Mouse (Mus musculus) midbrain, embryonic 11.5 days (tissue): Measurements from ENCODE around the gene Cog4. TPM values are rescaled to one million over a fixed set of nuclear protein-coding genes. Genes with fewer than 3 reads are reported as not detected.

Experiments
- ATAC-seq: fragments of 200-750 bp; cut with Nextera tagmentation; 2 replicates; pipeline ENCODE4 v1.8.0; 2017; ENCODE audit warnings: moderate TSS enrichment, moderate library complexity; ENCODE audit not compliant: low FRiP score
- DNase-seq: peaks from one replicate; pipeline ENCODE4 v3.0.0; 2015; ENCODE audit warnings: low spot score; ENCODE audit errors: missing footprints
- H3K27ac ChIP-seq: fragments of 300-500 bp; sonication (generic); 2 replicates; pipeline ENCODE4 v1.5.1; 2014; ENCODE audit warnings: low read depth, low read length
- H3K27me3 ChIP-seq: fragments of 300-500 bp; sonication (generic); 2 replicates; pipeline ENCODE4 v1.6.1; 2014; ENCODE audit warnings: mild to moderate bottlenecking, low read length, moderate library complexity, mixed read lengths; ENCODE audit not compliant: control insufficient read depth, insufficient read depth
- H3K36me3 ChIP-seq: fragments of 300-500 bp; sonication (generic); 2 replicates; pipeline ENCODE4 v1.6.1; 2014; ENCODE audit warnings: mild to moderate bottlenecking, low read length, moderate library complexity, mixed read lengths; ENCODE audit not compliant: control insufficient read depth, insufficient read depth
- H3K4me1 ChIP-seq: fragments of 300-500 bp; sonication (generic); 2 replicates; pipeline ENCODE4 v1.6.1; 2014; ENCODE audit warnings: low read length; ENCODE audit not compliant: control insufficient read depth, insufficient read depth
- H3K4me2 ChIP-seq: fragments of 300-500 bp; sonication (generic); 2 replicates; pipeline ENCODE4 v1.6.1; 2014; ENCODE audit warnings: mild to moderate bottlenecking, moderate library complexity
- H3K4me3 ChIP-seq: fragments of 300-500 bp; sonication (generic); 2 replicates; pipeline ENCODE4 v1.5.1; 2014; ENCODE audit warnings: low read depth, low read length
- H3K9ac ChIP-seq: fragments of 300-500 bp; sonication (generic); 2 replicates; pipeline ENCODE4 v1.6.1; 2014; ENCODE audit warnings: low read length
- H3K9me3 ChIP-seq: fragments of 300-500 bp; sonication (generic); 2 replicates; pipeline ENCODE4 v1.6.1; 2016; ENCODE audit warnings: low read length; ENCODE audit not compliant: control insufficient read depth
- WGBS: fragments of 180-500 bp; shearing (Covaris S2); extraction: QIAGEN DNeasy Blood & Tissue Kit; methylation state at CpG from one replicate; pipeline ENCODE4 v1.1.7; 2014; 5-methylcytosine and 5-hydroxymethylcytosine counted together
- polyA plus RNA-seq: library from polyadenylated mRNA; unstranded; fragments of >200 nt; fragmentation: Nextera tagmentation; extraction: Ambion mirVana; gene quantifications from 2 replicates; pipeline ENCODE4 v1.2.1, GENCODE M21; 2014

The Cog4 gene
- polyA plus RNA-seq, 1 experiment from 2014 or later = 65.3 TPM

DNA sequence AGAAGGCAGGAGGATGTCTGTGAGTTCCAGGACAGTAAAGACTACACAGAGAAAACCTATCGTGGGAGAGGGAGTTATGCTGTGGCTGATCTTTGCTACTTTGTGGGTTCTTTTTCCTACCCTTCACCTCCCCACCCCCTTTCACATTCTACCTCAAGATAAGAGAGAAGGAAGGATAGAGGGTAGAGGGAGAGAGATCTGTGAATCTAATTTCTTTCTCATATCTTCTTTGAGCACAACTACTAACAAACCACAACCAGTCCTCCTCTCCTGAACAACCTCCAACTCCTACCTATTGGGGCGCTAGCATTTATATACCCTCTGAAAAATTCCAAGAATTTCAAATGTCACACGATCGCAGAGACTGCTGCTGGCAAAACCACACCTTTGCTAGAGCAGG is 31.5 kb downstream of the Cog4 start:
- Histone ChIP-seq H3K27me3 (no peaks in the 10 kb centered on the region), H3K4me3 (no peak overlapping the region), H3K36me3 (peaks cover 13% of the 10 kb centered on the region; the same call in 1 of the 2 replicates), H3K4me2 (no peak overlapping the region), H3K4me1 (no peaks in the 10 kb centered on the region), H3K9ac (no peak overlapping the region), H3K9me3 (no peaks in the 10 kb centered on the region), H3K27ac (no peak overlapping the region)
- no peak for DNase-seq
- ATAC-seq = no peak
- WGBS = 94% methylated on average over 4 of the region's 4 CpGs

DNA sequence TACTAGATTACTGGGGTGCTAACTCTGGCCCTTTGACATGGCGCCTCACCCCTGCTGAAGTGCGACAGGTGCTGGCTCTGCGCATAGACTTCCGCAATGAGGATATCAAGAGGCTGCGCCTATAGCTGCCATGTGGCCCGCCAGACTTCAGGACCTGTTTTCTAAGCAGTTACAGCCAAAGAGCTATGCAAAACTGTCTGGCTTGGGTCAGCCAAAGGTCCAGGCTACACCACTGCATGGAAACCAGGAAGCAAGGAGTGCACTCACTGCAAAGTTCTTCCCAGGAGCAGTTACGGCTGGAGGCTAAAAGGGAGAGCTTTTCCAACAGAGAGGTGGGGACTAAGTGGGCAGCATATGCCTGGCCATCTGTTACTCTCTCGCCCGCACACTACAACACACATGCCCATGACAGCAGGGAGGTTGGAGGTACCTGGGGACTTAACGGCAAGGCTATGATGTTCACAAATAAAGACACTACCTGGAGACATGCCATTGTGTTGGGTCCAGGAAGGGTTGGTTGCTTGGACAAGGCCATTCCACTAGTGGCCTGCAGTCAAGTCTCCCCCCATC is 35.4 kb downstream of the Cog4 start:
- Histone ChIP-seq H3K9ac (no peak overlapping the region), H3K27me3 (no peaks in the 10 kb centered on the region), H3K36me3 (peaks cover 10% of the 10 kb centered on the region; the same call in 1 of the 2 replicates), H3K4me3 (no peak overlapping the region), H3K9me3 (no peaks in the 10 kb centered on the region), H3K4me2 (no peak overlapping the region), H3K4me1 (no peaks in the 10 kb centered on the region), H3K27ac (no peak overlapping the region)
- ATAC-seq (no peak), DNase-seq (no peak)
- WGBS = 97% methylated on average over 10 of the region's 10 CpGs

DNA sequence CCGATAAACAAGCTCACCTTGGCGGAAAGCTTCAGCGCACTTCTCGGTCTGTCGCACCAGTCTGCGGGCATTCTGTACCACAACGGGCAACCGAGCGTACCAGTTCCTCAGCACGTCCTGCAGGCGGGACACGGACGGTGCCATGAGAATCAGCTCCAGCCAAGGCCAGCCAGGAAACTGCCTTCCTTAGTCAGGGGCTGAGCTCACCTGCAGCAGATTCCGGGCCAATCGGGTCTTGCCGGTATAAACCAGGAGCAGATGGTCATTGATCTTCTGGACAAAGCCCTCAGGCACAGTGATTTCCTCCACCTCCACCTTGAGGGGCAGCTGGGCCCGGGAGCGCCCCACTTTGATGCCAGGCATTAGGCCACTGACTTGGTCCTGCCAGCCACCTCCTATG is 37.4 kb downstream of the Cog4 start:
- Histone ChIP-seq H3K36me3 (peaks cover 14% of the 10 kb centered on the region; the same call in 1 of the 2 replicates), H3K9ac (no peak overlapping the region), H3K27ac (no peak overlapping the region), H3K4me3 (no peak overlapping the region), H3K4me1 (no peaks in the 10 kb centered on the region), H3K9me3 (no peaks in the 10 kb centered on the region), H3K27me3 (no peaks in the 10 kb centered on the region), H3K4me2 (no peak overlapping the region)
- ATAC-seq = no peak
- 95% methylated on average over 18 of the region's 18 CpGs for WGBS
- no peak for DNase-seq

DNA sequence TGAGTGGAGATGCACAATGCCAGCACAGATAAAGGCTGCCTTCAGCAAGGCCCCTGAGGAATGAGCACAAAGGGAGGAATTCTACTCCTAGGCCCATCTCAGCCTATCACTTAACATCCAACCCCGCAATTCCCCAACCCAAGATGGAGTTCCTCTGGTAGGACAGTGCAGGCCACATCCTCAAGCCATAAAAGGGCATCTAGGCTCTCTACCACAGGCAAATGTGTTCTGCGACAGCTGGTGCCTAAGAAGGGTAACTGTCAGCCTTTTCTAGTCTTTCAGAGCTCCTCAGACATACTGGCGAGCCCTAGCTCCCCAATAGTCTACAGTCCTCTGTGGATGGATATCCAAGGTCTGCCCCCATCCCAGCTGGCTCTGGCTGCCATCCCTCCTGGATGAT is 40.2 kb downstream of the Cog4 start:
- WGBS = 90% methylated on average over 3 of the region's 3 CpGs
- Histone ChIP-seq H3K9me3 (no peaks in the 10 kb centered on the region), H3K4me1 (no peaks in the 10 kb centered on the region), H3K36me3 (peaks cover 13% of the 10 kb centered on the region; the same call in 1 of the 2 replicates), H3K9ac (no peak overlapping the region), H3K4me2 (no peak overlapping the region), H3K27ac (no peak overlapping the region), H3K27me3 (no peaks in the 10 kb centered on the region), H3K4me3 (no peak overlapping the region)
- DNase-seq = no peak
- no peak for ATAC-seq

DNA sequence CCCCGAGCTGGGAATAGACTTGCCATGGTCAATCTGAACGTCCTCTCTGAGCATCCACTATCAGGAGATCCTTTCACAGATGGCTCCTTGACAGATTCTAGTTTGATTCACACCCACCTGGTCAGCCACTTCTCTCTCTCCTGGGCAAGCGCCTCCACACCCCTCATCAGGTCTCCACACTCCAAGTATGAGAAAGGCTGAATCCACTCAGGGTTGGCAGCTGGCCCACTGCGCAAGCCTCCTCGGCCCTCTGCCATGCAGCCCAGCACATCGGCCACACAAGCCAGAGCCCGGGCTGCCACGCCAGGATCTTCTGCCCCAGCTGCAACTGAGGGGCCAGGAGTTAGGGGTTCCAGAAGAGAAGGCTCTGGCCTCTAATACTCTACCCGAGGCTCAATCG is 41.2 kb downstream of the Cog4 start:
- H3K4me2 ChIP-seq = no peak overlapping the region
- H3K9me3 ChIP-seq = no peaks in the 10 kb centered on the region
- no peaks in the 10 kb centered on the region for H3K27me3 ChIP-seq
- H3K9ac ChIP-seq = no peak overlapping the region
- 90% methylated on average over 10 of the region's 10 CpGs for WGBS
- peaks cover 10% of the 10 kb centered on the region; the same call in 1 of the 2 replicates for H3K36me3 ChIP-seq
- DNase-seq = no peak
- no peaks in the 10 kb centered on the region for H3K4me1 ChIP-seq
- H3K27ac ChIP-seq = no peak overlapping the region
- ATAC-seq = no peak
- H3K4me3 ChIP-seq = no peak overlapping the region

DNA sequence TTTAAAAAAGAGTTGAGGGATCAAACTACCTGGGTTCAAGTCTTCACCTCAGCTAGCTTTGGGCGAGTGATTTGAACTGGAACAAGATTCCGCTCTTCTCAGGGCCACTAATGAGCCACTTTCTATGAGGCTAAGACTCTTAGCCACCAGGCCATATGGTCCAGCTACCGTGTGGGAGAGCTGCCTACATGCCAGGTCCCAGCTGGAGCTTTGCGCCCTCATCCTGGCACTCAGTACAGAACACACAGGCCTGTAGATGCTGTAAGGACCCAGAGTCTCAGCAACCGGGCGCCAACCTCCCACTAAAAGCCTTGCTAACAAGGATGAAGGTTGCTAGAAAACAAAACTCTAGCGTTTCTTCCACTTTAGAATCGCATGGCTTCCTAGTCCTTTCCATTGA is 42.0 kb downstream of the Cog4 start:
- H3K4me2 ChIP-seq = no peak overlapping the region
- no peaks in the 10 kb centered on the region for H3K9me3 ChIP-seq
- H3K9ac ChIP-seq = no peak overlapping the region
- WGBS = 94% methylated on average over 8 of the region's 8 CpGs
- DNase-seq = no peak
- no peak overlapping the region for H3K27ac ChIP-seq
- H3K27me3 ChIP-seq = no peaks in the 10 kb centered on the region
- no peak overlapping the region for H3K4me3 ChIP-seq
- no peak for ATAC-seq
- no peaks in the 10 kb centered on the region for H3K4me1 ChIP-seq
- peaks cover 8% of the 10 kb centered on the region; the same call in 1 of the 2 replicates for H3K36me3 ChIP-seq

DNA sequence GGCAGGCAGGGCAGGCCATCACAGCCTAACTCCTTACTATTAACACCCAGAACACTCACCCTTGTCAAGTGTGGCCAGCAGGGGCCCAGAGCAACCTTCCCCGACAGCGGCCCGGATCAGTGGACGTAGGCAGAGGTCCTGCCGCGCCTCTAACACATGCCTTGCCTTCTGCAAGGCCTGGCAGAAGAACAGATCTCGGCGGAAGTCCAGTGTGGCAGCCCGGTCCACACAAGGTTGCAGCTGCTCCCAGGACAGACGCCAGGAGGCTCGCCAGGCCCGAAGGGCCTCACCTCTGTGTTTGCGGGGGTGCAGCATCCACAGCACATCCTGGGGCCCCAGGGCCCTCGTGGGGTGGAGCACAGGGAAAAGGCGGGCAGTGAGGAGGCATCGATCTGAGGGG is 42.5 kb downstream of the Cog4 start:
- Histone ChIP-seq H3K9ac (no peak overlapping the region), H3K4me2 (no peak overlapping the region), H3K4me1 (no peaks in the 10 kb centered on the region), H3K9me3 (no peaks in the 10 kb centered on the region), H3K4me3 (no peak overlapping the region), H3K27ac (no peak overlapping the region), H3K27me3 (no peaks in the 10 kb centered on the region), H3K36me3 (peaks cover 7% of the 10 kb centered on the region; the same call in 1 of the 2 replicates)
- ATAC-seq (no peak), DNase-seq (no peak)
- 90% methylated on average over 16 of the region's 16 CpGs for WGBS

DNA sequence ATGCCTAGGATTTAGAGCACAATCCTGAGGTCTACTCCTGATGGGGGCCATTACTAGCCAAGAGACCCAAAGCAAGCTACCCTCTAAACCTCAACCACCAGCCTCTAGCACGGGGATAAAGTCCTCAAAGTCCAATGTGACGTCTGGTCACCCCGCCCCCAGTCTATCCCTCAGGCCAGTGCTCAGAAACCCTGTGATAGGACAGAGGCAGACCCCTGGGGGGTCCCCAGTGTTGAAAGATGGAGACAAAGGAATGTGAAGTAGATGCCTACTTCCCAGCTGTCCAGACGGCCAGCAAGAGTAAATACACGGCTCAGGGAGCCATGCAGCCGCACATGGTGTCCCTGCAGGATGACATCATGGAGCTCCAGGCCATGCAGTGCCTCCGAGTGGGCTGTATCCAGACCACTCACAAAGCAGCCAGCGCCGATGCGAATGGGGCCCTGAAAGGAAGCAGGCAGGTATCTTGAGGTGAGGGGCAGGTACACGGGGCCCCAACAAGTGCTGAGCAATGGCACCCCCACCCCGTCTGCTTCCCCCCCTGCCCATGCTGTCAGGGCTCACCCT is 43.6 kb downstream of the Cog4 start:
- H3K9me3 ChIP-seq = no peaks in the 10 kb centered on the region
- no peak overlapping the region for H3K4me3 ChIP-seq
- H3K9ac ChIP-seq = no peak overlapping the region
- H3K36me3 ChIP-seq = peaks cover 7% of the 10 kb centered on the region; the same call in 1 of the 2 replicates
- no peaks in the 10 kb centered on the region for H3K27me3 ChIP-seq
- 73% methylated on average over 12 of the region's 12 CpGs for WGBS
- H3K4me2 ChIP-seq = no peak overlapping the region
- ATAC-seq (no peak), DNase-seq (no peak)
- H3K27ac ChIP-seq = no peak overlapping the region
- no peaks in the 10 kb centered on the region for H3K4me1 ChIP-seq

DNA sequence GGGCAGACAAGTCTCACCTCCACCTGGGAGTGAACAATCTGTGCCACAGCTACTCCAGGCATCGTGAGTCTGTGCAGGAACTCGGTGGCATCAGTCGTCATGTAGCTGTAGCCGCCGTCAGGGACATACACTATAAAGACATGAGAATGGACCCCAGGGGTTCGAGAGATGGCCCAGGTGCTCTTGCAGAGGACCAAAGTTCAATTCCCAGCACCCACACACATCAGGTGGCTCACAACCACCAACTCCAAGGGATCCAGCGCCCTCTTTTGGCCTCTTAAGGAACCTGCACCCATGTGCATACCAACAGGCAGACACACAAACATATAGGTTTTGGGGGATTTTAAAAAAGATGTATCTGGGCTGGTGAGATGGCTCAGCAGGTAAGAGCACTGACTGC is 45.6 kb downstream of the Cog4 start:
- no peaks in the 10 kb centered on the region for H3K27me3 ChIP-seq
- no peak overlapping the region for H3K9ac ChIP-seq
- DNase-seq (no peak), ATAC-seq (no peak)
- H3K4me3 ChIP-seq = no peak overlapping the region
- no peaks in the 10 kb centered on the region for H3K9me3 ChIP-seq
- WGBS = 92% methylated on average over 7 of the region's 7 CpGs
- no peaks in the 10 kb centered on the region for H3K4me1 ChIP-seq
- H3K4me2 ChIP-seq = no peak overlapping the region
- no peak overlapping the region for H3K27ac ChIP-seq
- peaks cover 7% of the 10 kb centered on the region; the same call in 1 of the 2 replicates for H3K36me3 ChIP-seq
